Mouse (Mus musculus) gastrocnemius, postnatal 36 days (tissue): ENCODE measurements around the gene Gm10378. TPM values are rescaled to one million over a fixed set of nuclear protein-coding genes. Genes with fewer than 3 reads are reported as not detected.
"Not testable (repeated sequence)": the region's sequence is repeated elsewhere in the genome, so short reads cannot be mapped to it uniquely, and the experiment has no call there.

Source experiments
- DNase-seq, 2 experiments: peaks; one replicate each; pipeline ENCODE4 v3.0.0; 2022
- intact Hi-C: fragments of 180-260 bp; cut with DNase I; formaldehyde crosslinking; loops from one replicate; pipeline ENCODE4 v1.15.1; 2025
- long read RNA-seq, 2 experiments: library from polyadenylated mRNA; stranded (forward); transcript quantifications; one replicate each; pipeline ENCODE4 v2.0.0; 2021
- microRNA-seq, 2 experiments: library from miRNA; unstranded; fragments of <30 nt; microRNA quantifications; one replicate each; pipeline ENCODE4 v1.2.0; 2021
- total RNA-seq, 2 experiments: library from RNA; stranded (reverse); gene quantifications; 2 replicates each; pipeline ENCODE4 v1.2.3; 2021

Gene Gm10378
- not detected for total RNA-seq
- long read RNA-seq, experiment 1 = 0 reads
- long read RNA-seq, experiment 2 = 0 reads

- intact Hi-C loops, DNase-seq: not testable (repeated sequence)
Observed at GRCm38 (mm10) chr14:42655638-42656037, at the start of gene Gm10378. Gm10378 (plus strand) TSS chr14:42655938.

DNA sequence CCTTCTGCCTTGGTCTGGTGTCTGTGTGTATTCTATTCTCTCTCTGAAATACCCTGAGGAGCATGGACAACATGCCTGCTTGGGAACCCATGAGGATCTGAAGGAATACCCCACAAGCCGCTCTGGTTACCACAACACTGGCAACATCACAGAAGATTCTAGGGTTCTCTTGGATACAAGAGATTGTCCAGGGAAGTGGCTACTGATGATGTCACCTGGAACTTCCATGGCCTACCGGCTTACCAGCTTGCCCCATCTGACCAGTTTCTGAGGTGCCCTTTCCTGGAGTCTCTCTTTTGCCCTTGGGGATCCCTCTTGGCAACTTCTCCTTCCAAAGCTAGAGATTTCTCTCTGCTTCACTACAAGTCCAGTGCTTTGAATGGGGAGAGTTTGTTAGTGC, 13.9 kb upstream of the Gm10378 start, which contains the start of gene Gm3633:
TSS of gene Gm3633 (minus strand) at position 101 of the 400 bp plus-strand sequence.
- intact Hi-C loops, DNase-seq: not testable (repeated sequence)

Small RNAs within 50 kb of the gene (microRNA-seq; reads per million reads assigned to microRNA genes)
- 0 reads per million in 2 experiments for gene Gm23620
- gene Gm25228 = 0 reads per million in 2 experiments

Other genes starting within 250 kb of the Gm10378 start
- gene Gm8005, start 216.3 kb upstream of the Gm10378 start, total RNA-seq = not detected
- not detected for gene Gm8011, start 192.1 kb upstream of the Gm10378 start, total RNA-seq
- gene Gm8020, start 153.6 kb upstream of the Gm10378 start, total RNA-seq = not detected
- gene Gm8024, start 131.7 kb upstream of the Gm10378 start, total RNA-seq = not detected
- not detected for gene Gm17124, start 56.1 kb upstream of the Gm10378 start, total RNA-seq
- gene Gm3633, start 14.0 kb upstream of the Gm10378 start, total RNA-seq = not detected
- not detected for gene Gm3015, start 112.9 kb downstream of the Gm10378 start, total RNA-seq
- not detected for gene Gm10377, start 142.0 kb downstream of the Gm10378 start, total RNA-seq
- gene Gm21977, start 197.5 kb downstream of the Gm10378 start, total RNA-seq = not detected